Comparison of ENCODE assay signal across 8 mouse cellular contexts in genomic region chr13:21721757-21722372, GRCm38 (mm10). TPM values are rescaled to one million over a fixed set of nuclear protein-coding genes. Genes with fewer than 3 reads are reported as not detected.
DNase-seq lines count a peak whose midpoint lies in the region; ATAC-seq and TF ChIP-seq lines count a peak whose summit lies in the region.
"Not testable (repeated sequence)": the region's sequence is repeated elsewhere in the genome, so short reads cannot be mapped to it uniquely, and the experiment has no call there.

Gene Hist1h2bm (plus strand): TSS chr13:21722044.

- TF ChIP-seq POLR2A in bone marrow macrophage, adult 2 months (IDR thresholded peaks at IDR 0.05; ENCODE audit: borderline replicate concordance, low read depth, low read length), result peak; percentile 35; the same call in 1 of the 2 replicates

- not testable (repeated sequence) for H3K9me3 ChIP-seq in embryonic facial prominence, embryonic 15.5 days (replicated peaks); limb, embryonic 11.5 days (ENCODE audit: control insufficient read depth, low read length); midbrain, embryonic 12.5 days

- under 1% methylated on average over 37 of the region's 37 CpGs for WGBS in embryonic facial prominence, embryonic 15.5 days
- WGBS in limb, embryonic 11.5 days, result under 1% methylated on average over 37 of the region's 37 CpGs
- under 1% methylated on average over 37 of the region's 37 CpGs for WGBS in midbrain, embryonic 12.5 days

- peak within 1 kb of the TSS; percentile 49 for H3K4me3 ChIP-seq in bone marrow macrophage, adult 2 months (ENCODE audit: insufficient read depth, low read length)
- H3K4me3 ChIP-seq in embryonic facial prominence, embryonic 15.5 days (replicated peaks), result peak within 1 kb of the TSS; percentile 43
- peak within 1 kb of the TSS; percentile 30 for H3K4me3 ChIP-seq in limb, embryonic 11.5 days (ENCODE audit: low read depth, low read length)
- peak within 1 kb of the TSS; percentile 42 for H3K4me3 ChIP-seq in midbrain, embryonic 12.5 days

- H3K4me1 ChIP-seq in bone marrow macrophage, adult 2 months (ENCODE audit: control insufficient read depth, insufficient read depth, low read length), result peaks cover 20% of the 10 kb centered on the region
- peaks cover 24% of the 10 kb centered on the region for H3K4me1 ChIP-seq in embryonic facial prominence, embryonic 15.5 days
- not testable (repeated sequence) for H3K4me1 ChIP-seq in limb, embryonic 11.5 days (ENCODE audit: control insufficient read depth, insufficient read depth, low read length)
- peaks cover 22% of the 10 kb centered on the region for H3K4me1 ChIP-seq in midbrain, embryonic 12.5 days

- peak within 1 kb of the TSS; percentile 64 for H3K4me2 ChIP-seq in embryonic facial prominence, embryonic 15.5 days (replicated peaks)
- H3K4me2 ChIP-seq in limb, embryonic 11.5 days (ENCODE audit: low read depth, severe bottlenecking), result peak within 1 kb of the TSS; percentile 64
- H3K4me2 ChIP-seq in midbrain, embryonic 12.5 days (replicated peaks), result peak within 1 kb of the TSS; percentile 57

- DNase-seq in A20 (ENCODE audit: low read depth, low spot score), result peak; percentile 94
- peak; percentile 69 to 89 for DNase-seq in heart, adult 9 months (ENCODE audit: low spot score in 2 of 2)
- peak; percentile 11 to 52 for DNase-seq in kidney, adult 8-10 months
- DNase-seq in limb, embryonic 11.5 days (ENCODE audit: low spot score), result peak; percentile 84
- peak; percentile 31 to 45 for DNase-seq in spleen, adult 18-20 months

- not testable (repeated sequence) for TF ChIP-seq CTCF in bone marrow macrophage, adult 2 months (IDR thresholded peaks at IDR 0.05; ENCODE audit: low read depth, low read length)

- not testable (repeated sequence) for H3K27me3 ChIP-seq in embryonic facial prominence, embryonic 15.5 days; limb, embryonic 11.5 days (ENCODE audit: control insufficient read depth, insufficient read depth, low read length); midbrain, embryonic 12.5 days

- H3K36me3 ChIP-seq in embryonic facial prominence, embryonic 15.5 days; limb, embryonic 11.5 days (ENCODE audit: control insufficient read depth, insufficient read depth, low read length); midbrain, embryonic 12.5 days: not testable (repeated sequence)

- ATAC-seq in embryonic facial prominence, embryonic 15.5 days (ENCODE audit: insufficient number of reproducible peaks, low FRiP score, low TSS enrichment, low read depth), result peak; percentile 96
- peak; percentile 97 for ATAC-seq in limb, embryonic 11.5 days (ENCODE audit: insufficient number of reproducible peaks, low FRiP score, low TSS enrichment, low read depth)
- peak; percentile 96 for ATAC-seq in midbrain, embryonic 12.5 days (ENCODE audit: low FRiP score, low read depth)

- peak within 1 kb of the TSS; percentile 37 for H3K9ac ChIP-seq in embryonic facial prominence, embryonic 15.5 days
- peak within 1 kb of the TSS; percentile 82 for H3K9ac ChIP-seq in limb, embryonic 11.5 days (ENCODE audit: low read length)
- peak within 1 kb of the TSS; percentile 65 for H3K9ac ChIP-seq in midbrain, embryonic 12.5 days (replicated peaks)

- H3K27ac ChIP-seq in bone marrow macrophage, adult 2 months (ENCODE audit: insufficient read depth, low read depth, low read length), result peak within 1 kb of the TSS; percentile 91
- peak within 1 kb of the TSS; percentile 88 for H3K27ac ChIP-seq in embryonic facial prominence, embryonic 15.5 days (replicated peaks)
- peak within 1 kb of the TSS; percentile 96 for H3K27ac ChIP-seq in limb, embryonic 11.5 days (replicated peaks; ENCODE audit: low read depth, low read length)
- H3K27ac ChIP-seq in midbrain, embryonic 12.5 days (replicated peaks), result peak within 1 kb of the TSS; percentile 91

RNA-seq across cellular contexts. Expression of gene Hist1h2bm, which starts in this region (rescaled TPM):
- 2.1 TPM in 1 of 2 replicates, not detected in the other for polyA plus RNA-seq in bone marrow macrophage, adult 2 months (2012; ENCODE audit: insufficient read depth, insufficient read length, missing spikeins)
- polyA plus RNA-seq in embryonic facial prominence, embryonic 15.5 days (2015; fragmentation: Nextera tagmentation; extraction: Ambion mirVana), result 1.8 and 4.1 TPM in 2 replicates
- polyA plus RNA-seq in limb, embryonic 11.5 days (2014; fragmentation: Nextera tagmentation; extraction: Ambion mirVana), result 7.6 and 9.2 TPM in 2 replicates
- 5.8 TPM in 2 replicates for polyA plus RNA-seq in midbrain, embryonic 12.5 days (2016; fragmentation: Nextera tagmentation; extraction: Ambion mirVana)

Comparison
In these comparisons a context has a peak if more than half of its experiments do, and no peak if none do; other contexts are left out.
1. Peak in every context shown above with its lines: DNase-seq, ATAC-seq, H3K4me3 ChIP-seq and H3K27ac ChIP-seq.
2. DNase-seq: peak in every context shown above with its lines; median percentile 94 in A20; 84 in limb, embryonic 11.5 days; 79 in heart, adult 9 months; 38 in spleen, adult 18-20 months; 32 in kidney, adult 8-10 months.